Mouse (Mus musculus) cerebellum, postnatal 36 days (tissue): ENCODE results near the gene Eps8l2.
"Not testable (repeated sequence)": the region's sequence is repeated elsewhere in the genome, so short reads cannot be mapped to it uniquely, and the experiment has no call there.

Source experiments
- DNase-seq, 2 experiments: peaks; one replicate each; pipeline ENCODE4 v3.0.0; 2021 to 2022; ENCODE audit warnings: mixed read lengths in 2 of 2

Gene Eps8l2

GRCm38 (mm10) chr7:141367358-141367757, 28.7 kb downstream of the Eps8l2 start:
- no peak for DNase-seq

- no peak for DNase-seq
Measured at GRCm38 (mm10) chr7:141369918-141370317, 31.2 kb downstream of the Eps8l2 start.

- no peak for DNase-seq
Measured at GRCm38 (mm10) chr7:141371942-141372595, 33.4 kb downstream of the Eps8l2 start.

- no peak for DNase-seq
Measured at GRCm38 (mm10) chr7:141373611-141374010, 34.9 kb downstream of the Eps8l2 start.

- no peak for DNase-seq
Measured at GRCm38 (mm10) chr7:141374399-141374798, 35.7 kb downstream of the Eps8l2 start.

GRCm38 (mm10) chr7:141379584-141379983, 40.9 kb downstream of the Eps8l2 start:
- no peak for DNase-seq

GRCm38 (mm10) chr7:141381068-141381835, 42.6 kb downstream of the Eps8l2 start:
- no peak for DNase-seq

GRCm38 (mm10) chr7:141387807-141388486, 49.3 kb downstream of the Eps8l2 start:
- DNase-seq, result no peak

- no peak for DNase-seq
Measured at GRCm38 (mm10) chr7:141388487-141389109, 49.9 kb downstream of the Eps8l2 start.

- DNase-seq, result no peak
Measured at GRCm38 (mm10) chr7:141390326-141391259, 51.9 kb downstream of the Eps8l2 start.

- DNase-seq, result peak; percentile 96 to 97
Measured at GRCm38 (mm10) chr7:141391625-141392551, 53.2 kb downstream of the Eps8l2 start, which contains the start of gene Taldo1. TSS of gene Taldo1 (plus strand) at chr7:141392199.

GRCm38 (mm10) chr7:141392552-141393222, 54.0 kb downstream of the Eps8l2 start:
- DNase-seq, result no peak

GRCm38 (mm10) chr7:141394158-141394557, 55.5 kb downstream of the Eps8l2 start:
- DNase-seq, result no peak

- DNase-seq, result peak; percentile 57 to 67
Measured at GRCm38 (mm10) chr7:141394771-141395170, 56.1 kb downstream of the Eps8l2 start.

GRCm38 (mm10) chr7:141395348-141395747, 56.7 kb downstream of the Eps8l2 start:
- no peak for DNase-seq

- peak; percentile 60 to 63 for DNase-seq
Measured at GRCm38 (mm10) chr7:141403305-141403704, 64.6 kb downstream of the Eps8l2 start.

- DNase-seq, result no peak
Measured at GRCm38 (mm10) chr7:141405466-141405865, 66.8 kb downstream of the Eps8l2 start.

GRCm38 (mm10) chr7:141407670-141408069, 69.0 kb downstream of the Eps8l2 start:
- not testable (repeated sequence) for DNase-seq

GRCm38 (mm10) chr7:141408833-141409232, 70.2 kb downstream of the Eps8l2 start:
- peak; percentile 95 to 98 for DNase-seq

- DNase-seq, result no peak
Measured at GRCm38 (mm10) chr7:141410631-141411030, 72.0 kb downstream of the Eps8l2 start.
